Mouse (Mus musculus) lung, adult 2 months (tissue): ENCODE measurements around the gene Zfp385b. TPM values are rescaled to one million over a fixed set of nuclear protein-coding genes. Genes with fewer than 3 reads are reported as not detected.

ENCODE experiments used
- DNase-seq: peaks from one replicate; pipeline ENCODE4 v3.0.0; 2022
- H3K4me1 ChIP-seq: fragments of 200-500 bp; 2 replicates; pipeline ENCODE4 v1.6.1; 2011; ENCODE audit warnings: low read length; ENCODE audit not compliant: control insufficient read depth, insufficient read depth
- H3K4me3 ChIP-seq: fragments of 200-500 bp; replicated peaks from 2 replicates; pipeline ENCODE3; 2011; ENCODE audit warnings: low read depth, mild to moderate bottlenecking, control low read depth, low read length; ENCODE audit errors: extremely low read depth
- CTCF ChIP-seq: fragments of 200-500 bp; IDR thresholded peaks from 2 replicates; pipeline ENCODE4 v1.5.1; 2011; ENCODE audit warnings: mild to moderate bottlenecking, low read length, control low read depth; ENCODE audit not compliant: insufficient read depth
- POLR2A ChIP-seq: fragments of 200-500 bp; IDR thresholded peaks from 2 replicates; pipeline ENCODE4 v1.6.1; 2011; ENCODE audit warnings: low read depth, mild to moderate bottlenecking, control low read depth, low read length, borderline replicate concordance; ENCODE audit errors: extremely low read depth
- WGBS: fragments of 180-500 bp; shearing (Covaris S2); methylation state at CpG from one replicate; pipeline ENCODE4 v1.1.7; 2018; 5-methylcytosine and 5-hydroxymethylcytosine counted together
- polyA plus RNA-seq: library from polyadenylated mRNA; depleted of rRNA; stranded (reverse); fragments of >200 nt; gene quantifications from 2 replicates; pipeline ENCODE4 v1.2.3, GENCODE M21; 2012

Gene Zfp385b
- polyA plus RNA-seq, 1 experiment: 5.2 TPM

DNA sequence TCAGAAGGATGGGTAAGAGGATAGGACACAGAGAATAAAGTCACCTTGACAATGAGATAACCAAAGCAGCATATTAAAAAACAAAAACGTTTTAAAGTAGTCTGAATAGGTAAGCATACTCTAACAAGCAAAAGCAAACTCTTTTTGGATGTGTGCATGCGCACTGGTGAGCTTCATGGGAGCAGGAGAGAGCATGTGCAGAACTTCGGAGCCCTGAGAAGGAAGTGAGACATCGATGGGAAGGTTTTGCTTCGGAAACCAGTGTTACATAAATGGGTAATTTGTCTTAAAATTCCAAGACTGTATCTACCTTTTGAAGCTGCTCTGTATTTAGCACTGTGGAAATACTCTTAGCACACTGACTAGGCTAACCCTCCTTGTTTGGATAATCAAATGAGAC, 137.2 kb downstream of the Zfp385b start:
- 78% methylated on average over 5 of the region's 5 CpGs for WGBS
- DNase-seq: no peak
- H3K4me1 ChIP-seq: no peaks in the 10 kb centered on the region
- no peak overlapping the region for H3K4me3 ChIP-seq
- no peak for TF ChIP-seq CTCF
- no peak for TF ChIP-seq POLR2A

DNA sequence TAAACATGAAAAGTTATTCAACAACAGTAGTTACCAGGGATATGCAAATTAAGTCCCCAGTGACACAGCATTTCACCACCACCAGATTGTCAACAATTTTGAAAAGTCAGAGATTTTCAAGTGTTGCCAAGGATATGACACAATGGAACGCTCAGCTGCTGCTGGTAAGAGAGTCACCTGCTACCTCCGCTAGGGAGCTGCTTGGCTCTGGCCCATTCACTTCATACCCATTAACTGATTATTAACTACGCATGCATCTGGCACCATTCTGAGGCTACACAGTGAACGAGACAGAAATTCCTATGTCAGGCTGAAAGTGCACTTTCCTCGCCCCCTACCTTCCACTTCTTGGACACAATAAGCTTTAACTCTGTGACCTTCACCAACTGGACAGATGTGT, 137.7 kb downstream of the Zfp385b start:
- H3K4me3 ChIP-seq: no peak overlapping the region
- no peaks in the 10 kb centered on the region for H3K4me1 ChIP-seq
- WGBS: 60% methylated on average over 5 of the region's 5 CpGs
- no peak for TF ChIP-seq CTCF
- TF ChIP-seq POLR2A: no peak
- DNase-seq: no peak

GRCm38 (mm10) chr2:77673770-77674169, 145.7 kb downstream of the Zfp385b start:
- TF ChIP-seq CTCF (no peak), POLR2A (no peak)
- Histone ChIP-seq H3K4me1 (no peaks in the 10 kb centered on the region), H3K4me3 (no peak overlapping the region)
- DNase-seq: no peak
- 87% methylated on average over 10 of the region's 10 CpGs for WGBS

- Histone ChIP-seq H3K4me1 (no peaks in the 10 kb centered on the region), H3K4me3 (no peak overlapping the region)
- no peak for TF ChIP-seq CTCF
- TF ChIP-seq POLR2A: no peak
- no peak for DNase-seq
- WGBS: 90% methylated on average over 5 of the region's 5 CpGs
Measured at GRCm38 (mm10) chr2:77672215-77672905, 147.1 kb downstream of the Zfp385b start.

- 68% methylated on average over 5 of the region's 5 CpGs for WGBS
- Histone ChIP-seq H3K4me1 (no peaks in the 10 kb centered on the region), H3K4me3 (no peak overlapping the region)
- DNase-seq: no peak
- TF ChIP-seq POLR2A (no peak), CTCF (no peak)
Measured at GRCm38 (mm10) chr2:77662171-77662570, 157.3 kb downstream of the Zfp385b start.

DNA sequence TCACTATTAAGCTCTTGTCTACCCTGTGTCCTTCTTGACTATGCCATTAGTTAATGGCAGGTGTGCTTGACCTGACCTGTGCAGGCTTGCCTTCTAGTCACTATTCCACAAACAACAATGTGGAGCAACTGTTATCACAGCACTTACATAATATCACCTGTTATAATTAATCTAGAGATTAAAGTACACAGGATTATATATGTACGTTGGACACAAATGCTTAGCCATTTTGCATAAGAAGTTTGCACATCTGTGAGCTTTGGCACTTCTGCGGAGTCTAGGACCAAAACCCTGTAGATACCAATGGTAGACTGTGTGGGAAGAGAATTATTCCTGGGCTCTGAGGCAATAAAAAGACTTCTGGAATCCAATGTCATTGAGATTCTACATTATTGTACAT, 165.8 kb downstream of the Zfp385b start:
- Histone ChIP-seq H3K4me3 (no peak overlapping the region), H3K4me1 (no peaks in the 10 kb centered on the region)
- DNase-seq: no peak
- 87% methylated on average over 2 of the region's 2 CpGs for WGBS
- TF ChIP-seq CTCF (no peak), POLR2A (no peak)

GRCm38 (mm10) chr2:77641521-77642170, 177.8 kb downstream of the Zfp385b start:
- WGBS: 80% methylated on average over 8 of the region's 8 CpGs
- DNase-seq: no peak
- Histone ChIP-seq H3K4me1 (no peaks in the 10 kb centered on the region), H3K4me3 (no peak overlapping the region)
- TF ChIP-seq POLR2A (no peak), CTCF (no peak)

- Histone ChIP-seq H3K4me3 (no peak overlapping the region), H3K4me1 (no peaks in the 10 kb centered on the region)
- TF ChIP-seq CTCF (no peak), POLR2A (no peak)
- DNase-seq: no peak
- WGBS: 80% methylated on average over 5 of the region's 5 CpGs
Measured at GRCm38 (mm10) chr2:77639993-77640392, 179.4 kb downstream of the Zfp385b start.

- Histone ChIP-seq H3K4me1 (no peaks in the 10 kb centered on the region), H3K4me3 (no peak overlapping the region)
- no peak for DNase-seq
- WGBS: 44% methylated on average over 3 of the region's 3 CpGs
- TF ChIP-seq CTCF: no peak
- no peak for TF ChIP-seq POLR2A
Measured at GRCm38 (mm10) chr2:77631606-77632005, 187.8 kb downstream of the Zfp385b start.

GRCm38 (mm10) chr2:77627622-77628231, 191.7 kb downstream of the Zfp385b start:
- no peaks in the 10 kb centered on the region for H3K4me1 ChIP-seq
- 60% methylated on average over 3 of the region's 3 CpGs for WGBS
- TF ChIP-seq POLR2A (no peak), CTCF (no peak)
- H3K4me3 ChIP-seq: no peak overlapping the region
- DNase-seq: no peak
